In the genomic region with DNA sequence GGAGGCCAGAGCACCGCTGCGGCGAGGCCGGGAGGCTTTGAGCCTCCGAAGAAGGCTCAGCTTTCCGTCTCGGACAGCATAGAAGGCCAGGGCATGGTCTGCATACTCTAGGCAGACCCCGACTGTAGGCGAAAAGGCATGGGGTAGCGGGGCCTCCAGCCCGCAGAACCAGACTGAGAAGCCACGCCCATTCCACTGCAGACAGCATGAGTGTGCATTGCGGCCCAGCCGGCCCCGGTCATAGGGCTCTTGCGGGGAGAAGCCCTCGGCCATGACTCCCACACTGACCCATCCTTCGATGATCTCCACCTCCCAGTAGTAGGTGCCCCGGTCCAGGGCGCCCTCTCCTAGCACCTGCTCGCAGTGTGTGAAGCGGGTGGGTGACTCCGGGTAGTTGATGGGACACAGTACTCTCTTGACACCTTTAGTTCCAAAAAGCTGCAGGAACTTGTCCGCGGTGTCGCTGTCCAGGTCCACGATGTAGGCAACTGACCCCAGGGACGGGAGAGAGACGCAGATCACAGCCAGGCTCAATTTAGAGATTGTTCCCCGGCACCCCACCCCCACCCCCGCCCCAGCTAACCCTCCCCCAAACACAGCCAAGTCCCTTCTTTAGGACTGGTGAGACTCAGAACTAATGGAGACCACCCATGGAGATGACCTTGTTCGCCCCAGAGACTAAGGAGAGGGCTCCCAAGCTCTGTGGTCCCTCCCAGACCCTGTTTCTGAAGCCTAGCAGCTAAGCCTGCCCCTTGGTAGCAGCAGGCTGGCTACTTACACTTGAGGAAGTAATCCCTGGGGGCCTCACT, we compare ENCODE assay signal across 9 mouse cellular contexts. TPM values are rescaled to one million over a fixed set of nuclear protein-coding genes. Genes with fewer than 3 reads are reported as not detected.
DNase-seq lines count a peak whose midpoint lies in the region; ATAC-seq and TF ChIP-seq lines count a peak whose summit lies in the region.
"Had no signal": no experiment of that assay in that cellular context is flagged by ENCODE, and none has a peak within 500 bp of the region (broad histone marks: within the 10 kb centered on the region; RNA-seq: fewer than 3 reads in every experiment).

No protein-coding gene starts in this region.

- no peak overlapping the region for H3K27ac ChIP-seq in lung, embryonic 14.5 days (ENCODE audit: low read depth)
- H3K27ac ChIP-seq in hindbrain, embryonic 11.5 days (ENCODE audit: low read depth, low read length): no peak overlapping the region
- H3K27ac ChIP-seq in liver, embryonic 13.5 days: no peak overlapping the region

- peaks cover 41% of the 10 kb centered on the region for H3K27me3 ChIP-seq in lung, embryonic 14.5 days (ENCODE audit: insufficient read depth, low read length)
- H3K27me3 ChIP-seq in hindbrain, embryonic 11.5 days (ENCODE audit: control insufficient read depth, insufficient read depth, low read length): peaks cover 49% of the 10 kb centered on the region
- peaks cover 60% of the 10 kb centered on the region for H3K27me3 ChIP-seq in liver, embryonic 13.5 days

- peak overlapping the region; percentile 2; the same call in 1 of the 2 replicates for H3K4me3 ChIP-seq in lung, embryonic 14.5 days (ENCODE audit: low read depth, low read length)
- no peak overlapping the region for H3K4me3 ChIP-seq in lung, adult 2 months (replicated peaks; ENCODE audit: extremely low read depth, low read depth, low read length)
- H3K4me3 ChIP-seq in hindbrain, embryonic 11.5 days (ENCODE audit: low read depth, low read length): no peak overlapping the region
- H3K4me3 ChIP-seq in liver, embryonic 13.5 days (replicated peaks): 0 out of 2 replicates have a peak overlapping the region, but pooled peaks have one; percentile 10

- H3K36me3 ChIP-seq in lung, embryonic 14.5 days (ENCODE audit: insufficient read depth): no peaks in the 10 kb centered on the region
- no peaks in the 10 kb centered on the region for H3K36me3 ChIP-seq in hindbrain, embryonic 11.5 days (ENCODE audit: control insufficient read depth, insufficient read depth, low read length)
- H3K36me3 ChIP-seq in liver, embryonic 13.5 days: no peaks in the 10 kb centered on the region

- peaks cover 44% of the 10 kb centered on the region for H3K4me1 ChIP-seq in lung, embryonic 14.5 days (ENCODE audit: insufficient read depth)
- peaks cover 21% of the 10 kb centered on the region for H3K4me1 ChIP-seq in lung, adult 2 months (ENCODE audit: control insufficient read depth, insufficient read depth, low read length)
- peaks cover 18% of the 10 kb centered on the region for H3K4me1 ChIP-seq in hindbrain, embryonic 11.5 days (replicated peaks; ENCODE audit: control insufficient read depth, insufficient read depth, low read length)
- H3K4me1 ChIP-seq in liver, embryonic 13.5 days (replicated peaks): peaks cover 90% of the 10 kb centered on the region

- TF ChIP-seq CTCF in lung, embryonic 14.5 days (IDR thresholded peaks at IDR 0.05; ENCODE audit: low read depth): no peak
- no peak for TF ChIP-seq CTCF in lung, adult 2 months (IDR thresholded peaks at IDR 0.05; ENCODE audit: insufficient read depth, low read length)

- peak; percentile 59 for DNase-seq in lung, embryonic 14.5 days
- no peak for DNase-seq in lung, adult 2 months
- peak; percentile 52 for DNase-seq in hindbrain, embryonic 11.5 days (ENCODE audit: low spot score)
- peak; percentile 51 for DNase-seq in liver, embryonic 13.5 days
- peak; percentile 69 for DNase-seq in testis, postnatal 10 days (ENCODE audit: low spot score)
- no peak for DNase-seq in left cerebral cortex, postnatal 36 days (ENCODE audit: low spot score in 2 of 2)
- no peak for DNase-seq in layer of hippocampus, adult 18-20 months (ENCODE audit: low spot score in 2 of 2)
- no peak for DNase-seq in cerebellum, adult 18-20 months
- DNase-seq: lung, postnatal 14 days had no signal

- WGBS in lung, embryonic 14.5 days: 23% methylated on average over 32 of the region's 32 CpGs
- WGBS in lung, adult 2 months: 71% methylated on average over 32 of the region's 32 CpGs
- 25% methylated on average over 32 of the region's 32 CpGs for WGBS in hindbrain, embryonic 11.5 days
- whole genome bisulfite sequencing in liver, embryonic 13.5 days (ENCODE audit: insufficient replicate concordance): 27% methylated on average over 32 of the region's 32 CpGs

- H3K4me2 ChIP-seq in lung, embryonic 14.5 days: peak overlapping the region; percentile 51
- peak overlapping the region; percentile 29 for H3K4me2 ChIP-seq in hindbrain, embryonic 11.5 days (replicated peaks; ENCODE audit: low read depth, low read length)
- peak overlapping the region; percentile 40 for H3K4me2 ChIP-seq in liver, embryonic 13.5 days

- no peak for ATAC-seq in lung, embryonic 14.5 days (ENCODE audit: insufficient read depth)
- ATAC-seq in hindbrain, embryonic 11.5 days (ENCODE audit: low FRiP score): peak; percentile 36; the same call in 1 of the 2 replicates
- ATAC-seq in liver, embryonic 13.5 days (ENCODE audit: low read depth): no peak

- no peaks in the 10 kb centered on the region for H3K9me3 ChIP-seq in lung, embryonic 14.5 days (ENCODE audit: low read depth, low read length)
- H3K9me3 ChIP-seq in hindbrain, embryonic 11.5 days (ENCODE audit: control insufficient read depth, low read length): no peaks in the 10 kb centered on the region
- H3K9me3 ChIP-seq in liver, embryonic 13.5 days (replicated peaks): no peaks in the 10 kb centered on the region

- TF ChIP-seq POLR2A in lung, adult 2 months (IDR thresholded peaks at IDR 0.05; ENCODE audit: borderline replicate concordance, extremely low read depth, low read depth, low read length): no peak

- H3K9ac ChIP-seq in lung, embryonic 14.5 days: peak overlapping the region; percentile 6
- 0 out of 2 replicates have a peak overlapping the region, but pooled peaks have one; percentile 19 for H3K9ac ChIP-seq in hindbrain, embryonic 11.5 days (ENCODE audit: low read depth, low read length)
- H3K9ac ChIP-seq in liver, embryonic 13.5 days: peak overlapping the region; percentile 15; the same call in 1 of the 2 replicates

- intact Hi-C loops in left cerebral cortex, postnatal 36 days (cut with DNase I): no loop called here

RNA-seq across cellular contexts. Expression of gene Wbp2, which starts 19.6 kb away (rescaled TPM):
- 66.5 and 69.8 TPM in 2 replicates for polyA plus RNA-seq in lung, embryonic 14.5 days (2014; fragmentation: Nextera tagmentation; extraction: Ambion mirVana)
- 257 and 267 TPM in 2 replicates for polyA plus RNA-seq in lung, adult 2 months (2012; rRNA removed)
- 85.4 and 88.6 TPM in 2 replicates for polyA plus RNA-seq in hindbrain, embryonic 11.5 days (2014; fragmentation: Nextera tagmentation; extraction: Ambion mirVana)
- 58.9 and 81.2 TPM in 2 replicates for polyA plus RNA-seq in liver, embryonic 13.5 days (2015; fragmentation: Nextera tagmentation; extraction: Ambion mirVana)
- 100 to 1,000 TPM; 388 to 420 TPM for total RNA-seq in left cerebral cortex, postnatal 36 days (2021)
- total RNA-seq in layer of hippocampus, adult 18-20 months (2021): 100 to 1,000 TPM; 450 to 480 TPM

RNA-seq across cellular contexts. Expression of gene Trim47, which starts 20.7 kb away (rescaled TPM):
- 12.7 and 13.2 TPM in 2 replicates for polyA plus RNA-seq in lung, embryonic 14.5 days (2014; fragmentation: Nextera tagmentation; extraction: Ambion mirVana)
- polyA plus RNA-seq in lung, adult 2 months (2012; rRNA removed): 44.6 and 55.5 TPM in 2 replicates
- 3.0 TPM in 2 replicates for polyA plus RNA-seq in hindbrain, embryonic 11.5 days (2014; fragmentation: Nextera tagmentation; extraction: Ambion mirVana)
- polyA plus RNA-seq in liver, embryonic 13.5 days (2015; fragmentation: Nextera tagmentation; extraction: Ambion mirVana): 3.7 and 4.0 TPM in 2 replicates
- total RNA-seq in left cerebral cortex, postnatal 36 days (2021): 1 to 10 TPM; 7.0 to 9.6 TPM
- 1 to 10 TPM; 4.8 to 6.2 TPM for total RNA-seq in layer of hippocampus, adult 18-20 months (2021)

RNA-seq across cellular contexts. Expression of gene Trim65, which starts 24.6 kb away (rescaled TPM):
- polyA plus RNA-seq in lung, embryonic 14.5 days (2014; fragmentation: Nextera tagmentation; extraction: Ambion mirVana): 3.7 and 3.9 TPM in 2 replicates
- polyA plus RNA-seq in lung, adult 2 months (2012; rRNA removed): 17.3 and 21.4 TPM in 2 replicates
- 1.4 and 2.5 TPM in 2 replicates for polyA plus RNA-seq in hindbrain, embryonic 11.5 days (2014; fragmentation: Nextera tagmentation; extraction: Ambion mirVana)
- polyA plus RNA-seq in liver, embryonic 13.5 days (2015; fragmentation: Nextera tagmentation; extraction: Ambion mirVana): 1.1 and 1.4 TPM in 2 replicates
- 1 to 10 TPM; 7.2 to 8.4 TPM for total RNA-seq in left cerebral cortex, postnatal 36 days (2021)
- 1 to 10 TPM; 6.7 to 8.3 TPM for total RNA-seq in layer of hippocampus, adult 18-20 months (2021)

RNA-seq across cellular contexts. Expression of gene Unc13d, which starts 28.6 kb away (rescaled TPM):
- polyA plus RNA-seq in lung, embryonic 14.5 days (2014; fragmentation: Nextera tagmentation; extraction: Ambion mirVana): 2.5 and 3.3 TPM in 2 replicates
- 51.6 and 56.4 TPM in 2 replicates for polyA plus RNA-seq in lung, adult 2 months (2012; rRNA removed)
- 1.1 and 1.3 TPM in 2 replicates for polyA plus RNA-seq in hindbrain, embryonic 11.5 days (2014; fragmentation: Nextera tagmentation; extraction: Ambion mirVana)
- 31.6 and 32.7 TPM in 2 replicates for polyA plus RNA-seq in liver, embryonic 13.5 days (2015; fragmentation: Nextera tagmentation; extraction: Ambion mirVana)
- total RNA-seq in left cerebral cortex, postnatal 36 days (2021): 1 to 10 TPM in 1 of 2 experiments, under 1 TPM in 1; 0.93 to 1.0 TPM
- 1 to 10 TPM; 1.6 to 3.0 TPM for total RNA-seq in layer of hippocampus, adult 18-20 months (2021)

RNA-seq across cellular contexts. Expression of gene Mrpl38, which starts 32.3 kb away (rescaled TPM):
- 89.3 and 91.9 TPM in 2 replicates for polyA plus RNA-seq in lung, embryonic 14.5 days (2014; fragmentation: Nextera tagmentation; extraction: Ambion mirVana)
- polyA plus RNA-seq in lung, adult 2 months (2012; rRNA removed): 32.9 and 41.3 TPM in 2 replicates
- polyA plus RNA-seq in hindbrain, embryonic 11.5 days (2014; fragmentation: Nextera tagmentation; extraction: Ambion mirVana): 93.2 and 100 TPM in 2 replicates
- polyA plus RNA-seq in liver, embryonic 13.5 days (2015; fragmentation: Nextera tagmentation; extraction: Ambion mirVana): 66.6 and 70.9 TPM in 2 replicates
- total RNA-seq in left cerebral cortex, postnatal 36 days (2021): 10 to 100 TPM; 58.3 to 62.1 TPM
- total RNA-seq in layer of hippocampus, adult 18-20 months (2021): 10 to 100 TPM; 60.2 to 61.2 TPM

Comparison
In these comparisons a context has a peak if more than half of its experiments do, and no peak if none do; other contexts are left out.
1. DNase-seq: peak in lung, embryonic 14.5 days (single experiment), hindbrain, embryonic 11.5 days (single experiment), liver, embryonic 13.5 days (single experiment) and testis, postnatal 10 days (single experiment); none in lung, adult 2 months (single experiment), left cerebral cortex, postnatal 36 days (0 of 2), layer of hippocampus, adult 18-20 months (0 of 2) and cerebellum, adult 18-20 months (0 of 2).
2. H3K4me3 ChIP-seq: peak in lung, embryonic 14.5 days (single experiment) and liver, embryonic 13.5 days (single experiment); none in lung, adult 2 months (single experiment) and hindbrain, embryonic 11.5 days (single experiment).
3. Peak in every context shown above with its lines, with median percentiles within 50 percentile points of each other: H3K4me2 ChIP-seq and H3K9ac ChIP-seq.